Mouse (Mus musculus): ENCODE measurements around the gene Fam166b. TPM values are rescaled to one million over a fixed set of nuclear protein-coding genes. Genes with fewer than 3 reads are reported as not detected.

Gene Fam166b
- polyA plus RNA-seq, 1 experiment from 2014 or later = 4.6 TPM

- DNase-seq (ENCODE audit: low spot score) (no peak), ATAC-seq (no peak)
- TF ChIP-seq CTCF (IDR thresholded peaks at IDR 0.05) (no peak), EP300 (IDR thresholded peaks at IDR 0.05) (no peak)
- H3K9me3 ChIP-seq (ENCODE audit: low read length) = no peaks in the 10 kb centered on the region
- H3K4me2 ChIP-seq (replicated peaks; ENCODE audit: low read depth, low read length) = no peak overlapping the region
- H3K9ac ChIP-seq (replicated peaks; ENCODE audit: low read depth) = no peak overlapping the region
- no peak overlapping the region for H3K27ac ChIP-seq (ENCODE audit: low read length)
- no peak overlapping the region for H3K4me3 ChIP-seq (ENCODE audit: low read depth, low read length)
- H3K4me1 ChIP-seq (ENCODE audit: insufficient read depth, low read depth, low read length) = no peaks in the 10 kb centered on the region
- no peaks in the 10 kb centered on the region for H3K36me3 ChIP-seq (ENCODE audit: insufficient read depth, low read length)
- no peaks in the 10 kb centered on the region for H3K27me3 ChIP-seq (replicated peaks; ENCODE audit: insufficient read depth, low read length)
- WGBS = 85% methylated on average over 7 of the region's 7 CpGs
These were observed 37.9 kb upstream of the Fam166b start for GRCm38 (mm10) chr4:43466872-43467271.

GRCm38 (mm10) chr4:43465935-43466334 is 37.0 kb upstream of the Fam166b start:
- H3K9ac ChIP-seq (replicated peaks; ENCODE audit: low read depth) = no peak overlapping the region
- TF ChIP-seq CTCF (IDR thresholded peaks at IDR 0.05) (no peak), EP300 (IDR thresholded peaks at IDR 0.05) (no peak)
- H3K4me3 ChIP-seq (ENCODE audit: low read depth, low read length) = no peak overlapping the region
- WGBS = 70% methylated on average over 6 of the region's 6 CpGs
- H3K4me1 ChIP-seq (ENCODE audit: insufficient read depth, low read depth, low read length) = no peaks in the 10 kb centered on the region
- H3K27me3 ChIP-seq (replicated peaks; ENCODE audit: insufficient read depth, low read length) = no peaks in the 10 kb centered on the region
- H3K27ac ChIP-seq (ENCODE audit: low read length) = no peak overlapping the region
- no peak overlapping the region for H3K4me2 ChIP-seq (replicated peaks; ENCODE audit: low read depth, low read length)
- ATAC-seq (no peak), DNase-seq (ENCODE audit: low spot score) (no peak)
- no peaks in the 10 kb centered on the region for H3K9me3 ChIP-seq (ENCODE audit: low read length)
- no peaks in the 10 kb centered on the region for H3K36me3 ChIP-seq (ENCODE audit: insufficient read depth, low read length)

- TF ChIP-seq CTCF (IDR thresholded peaks at IDR 0.05) (no peak), EP300 (IDR thresholded peaks at IDR 0.05) (no peak)
- H3K36me3 ChIP-seq (ENCODE audit: insufficient read depth, low read length) = no peaks in the 10 kb centered on the region
- H3K4me1 ChIP-seq (ENCODE audit: insufficient read depth, low read depth, low read length) = no peaks in the 10 kb centered on the region
- no peak overlapping the region for H3K4me2 ChIP-seq (replicated peaks; ENCODE audit: low read depth, low read length)
- H3K4me3 ChIP-seq (ENCODE audit: low read depth, low read length) = no peak overlapping the region
- WGBS = 79% methylated on average over 5 of the region's 5 CpGs
- ATAC-seq (no peak), DNase-seq (ENCODE audit: low spot score) (no peak)
- H3K9me3 ChIP-seq (ENCODE audit: low read length) = no peaks in the 10 kb centered on the region
- H3K27ac ChIP-seq (ENCODE audit: low read length) = no peak overlapping the region
- H3K27me3 ChIP-seq (replicated peaks; ENCODE audit: insufficient read depth, low read length) = no peaks in the 10 kb centered on the region
- H3K9ac ChIP-seq (replicated peaks; ENCODE audit: low read depth) = no peak overlapping the region
These were observed 34.2 kb upstream of the Fam166b start for GRCm38 (mm10) chr4:43463102-43463501.

- Histone ChIP-seq H3K27ac (ENCODE audit: low read length) (no peak overlapping the region), H3K27me3 (replicated peaks; ENCODE audit: insufficient read depth, low read length) (0 out of 2 replicates have a peak, but pooled peaks cover 7% of the 10 kb centered on the region), H3K4me3 (ENCODE audit: low read depth, low read length) (no peak overlapping the region), H3K9me3 (ENCODE audit: low read length) (no peaks in the 10 kb centered on the region), H3K4me1 (ENCODE audit: insufficient read depth, low read depth, low read length) (peaks cover 4% of the 10 kb centered on the region; the same call in 1 of the 2 replicates), H3K4me2 (replicated peaks; ENCODE audit: low read depth, low read length) (no peak overlapping the region), H3K36me3 (ENCODE audit: insufficient read depth, low read length) (no peaks in the 10 kb centered on the region), H3K9ac (replicated peaks; ENCODE audit: low read depth) (no peak overlapping the region)
- WGBS = 14% methylated on average over 8 of the region's 8 CpGs
- TF ChIP-seq EP300 (IDR thresholded peaks at IDR 0.05) (no peak), CTCF (IDR thresholded peaks at IDR 0.05) (no peak)
- DNase-seq (ENCODE audit: low spot score) (no peak), ATAC-seq (no peak)
These were observed 28.2 kb upstream of the Fam166b start for GRCm38 (mm10) chr4:43457124-43457523.

GRCm38 (mm10) chr4:43456470-43456869 is 27.5 kb upstream of the Fam166b start:
- 0 out of 2 replicates have a peak, but pooled peaks cover 7% of the 10 kb centered on the region for H3K27me3 ChIP-seq (replicated peaks; ENCODE audit: insufficient read depth, low read length)
- H3K9me3 ChIP-seq (ENCODE audit: low read length) = no peaks in the 10 kb centered on the region
- H3K4me3 ChIP-seq (ENCODE audit: low read depth, low read length) = no peak overlapping the region
- H3K27ac ChIP-seq (ENCODE audit: low read length) = no peak overlapping the region
- TF ChIP-seq EP300 (IDR thresholded peaks at IDR 0.05) (no peak), CTCF (IDR thresholded peaks at IDR 0.05) (no peak)
- H3K36me3 ChIP-seq (ENCODE audit: insufficient read depth, low read length) = no peaks in the 10 kb centered on the region
- ATAC-seq = no peak
- 41% methylated on average over 4 of the region's 4 CpGs for WGBS
- H3K9ac ChIP-seq (replicated peaks; ENCODE audit: low read depth) = no peak overlapping the region
- H3K4me2 ChIP-seq (replicated peaks; ENCODE audit: low read depth, low read length) = no peak overlapping the region
- H3K4me1 ChIP-seq (ENCODE audit: insufficient read depth, low read depth, low read length) = peaks cover 4% of the 10 kb centered on the region; the same call in 1 of the 2 replicates
- DNase-seq (ENCODE audit: low spot score) = no peak

- Histone ChIP-seq H3K9me3 (ENCODE audit: low read length) (no peaks in the 10 kb centered on the region), H3K36me3 (ENCODE audit: insufficient read depth, low read length) (no peaks in the 10 kb centered on the region), H3K27me3 (replicated peaks; ENCODE audit: insufficient read depth, low read length) (0 out of 2 replicates have a peak, but pooled peaks cover 7% of the 10 kb centered on the region), H3K9ac (replicated peaks; ENCODE audit: low read depth) (no peak within 1 kb of the TSS), H3K4me1 (ENCODE audit: insufficient read depth, low read depth, low read length) (peaks cover 4% of the 10 kb centered on the region; the same call in 1 of the 2 replicates), H3K4me3 (ENCODE audit: low read depth, low read length) (0 out of 2 replicates have a peak within 1 kb of the TSS, but pooled peaks have one; percentile 8), H3K4me2 (replicated peaks; ENCODE audit: low read depth, low read length) (peak within 1 kb of the TSS; percentile 35), H3K27ac (ENCODE audit: low read length) (no peak within 1 kb of the TSS)
- no peak for ATAC-seq
- TF ChIP-seq EP300 (IDR thresholded peaks at IDR 0.05) = no peak
- peak; percentile 32; the same call in 1 of the 2 replicates for TF ChIP-seq CTCF (IDR thresholded peaks at IDR 0.05)
- whole genome bisulfite sequencing = 25% methylated on average over 20 of the region's 20 CpGs
- DNase-seq (ENCODE audit: low spot score) = peak; percentile 42
These were observed 25.3 kb upstream of the Fam166b start, which contains the start of gene Cd72 for GRCm38 (mm10) chr4:43454041-43454836. TSS of gene Cd72 (minus strand) at chr4:43454628.
